Mouse (Mus musculus) G1E (cell line): ENCODE measurements at regions not wholly inside any gene's neighbourhood (a gene's known extent, or its start where the extent isn't known, plus 50 kb on each side); places are given as distances from the start of the nearest gene placed in this dataset.

ENCODE experiments used
- ATAC-seq: 2 replicates; pipeline ENCODE4 v1.8.0; 2016; ENCODE audit warnings: mild to moderate bottlenecking; ENCODE audit not compliant: insufficient number of reproducible peaks, poor library complexity, low FRiP score, severe bottlenecking; ENCODE audit errors: extremely low read depth
- DNase-seq: peaks from one replicate; pipeline ENCODE4 v3.0.0; 2012; ENCODE audit warnings: low spot score
- H3K27me3 ChIP-seq: 2 replicates; pipeline ENCODE4 v1.6.1; 2012; ENCODE audit warnings: mild to moderate bottlenecking, low read length, inconsistent platforms; ENCODE audit not compliant: insufficient read depth
- H3K36me3 ChIP-seq: replicated peaks from 2 replicates; pipeline ENCODE3; 2012; ENCODE audit warnings: mild to moderate bottlenecking, inconsistent platforms
- H3K4me1 ChIP-seq: 2 replicates; pipeline ENCODE4 v1.6.1; 2012; ENCODE audit warnings: low read depth, low read length, inconsistent platforms, mixed read lengths; ENCODE audit not compliant: insufficient read depth
- H3K4me3 ChIP-seq: 2 replicates; pipeline ENCODE4 v1.5.1; 2012; ENCODE audit warnings: low read depth, mild to moderate bottlenecking, inconsistent platforms, low read length, moderate library complexity, mixed read lengths
- H3K9me3 ChIP-seq: replicated peaks from 2 replicates; pipeline ENCODE4 v1.6.1; 2012; ENCODE audit warnings: inconsistent platforms
- CTCF ChIP-seq: IDR thresholded peaks from 2 replicates; pipeline ENCODE4 v1.5.1; 2012; ENCODE audit warnings: low read depth, low read length, inconsistent platforms, mixed read lengths
- GATA1 ChIP-seq: IDR thresholded peaks from 2 replicates; pipeline ENCODE4 v1.6.1; 2012; ENCODE audit warnings: borderline replicate concordance, low read length, inconsistent platforms, mixed read lengths
- GATA2 ChIP-seq: IDR thresholded peaks from 2 replicates; pipeline ENCODE4 v1.6.1; 2012; ENCODE audit warnings: low read depth, low read length, inconsistent platforms, borderline replicate concordance
- POLR2AphosphoS5 ChIP-seq: IDR thresholded peaks from 2 replicates; pipeline ENCODE4 v1.6.1; 2012; ENCODE audit warnings: low read depth, low read length, inconsistent platforms; ENCODE audit not compliant: insufficient replicate concordance
- TAL1 ChIP-seq: conservative IDR thresholded peaks from 2 replicates; pipeline ENCODE4 v1.6.1; 2012; ENCODE audit warnings: low read depth, low read length, inconsistent platforms, mixed read lengths

- DNase-seq (no peak), ATAC-seq (no peak)
- peaks cover 55% of the 10 kb centered on the region for H3K9me3 ChIP-seq
- H3K27me3 ChIP-seq, result no peaks in the 10 kb centered on the region
- no peaks in the 10 kb centered on the region for H3K36me3 ChIP-seq
- H3K4me1 ChIP-seq, result no peaks in the 10 kb centered on the region
- TF ChIP-seq POLR2AphosphoS5, result no peak
- TF ChIP-seq TAL1, result no peak
- TF ChIP-seq CTCF, result no peak
- TF ChIP-seq GATA1, result no peak
- TF ChIP-seq GATA2, result no peak
- no peak overlapping the region for H3K4me3 ChIP-seq
Measured at GRCm38 (mm10) chr13:60371656-60372055, 194.5 kb upstream of the Gas1 start.

- Histone ChIP-seq H3K9me3 (peaks cover 46% of the 10 kb centered on the region), H3K4me3 (no peak overlapping the region), H3K4me1 (no peaks in the 10 kb centered on the region), H3K36me3 (no peaks in the 10 kb centered on the region), H3K27me3 (no peaks in the 10 kb centered on the region)
- no peak for TF ChIP-seq GATA2
- TF ChIP-seq TAL1, result no peak
- no peak for TF ChIP-seq CTCF
- no peak for TF ChIP-seq POLR2AphosphoS5
- TF ChIP-seq GATA1, result no peak
- DNase-seq (no peak), ATAC-seq (no peak)
Measured at GRCm38 (mm10) chr13:60376705-60377104, 199.5 kb upstream of the Gas1 start.

GRCm38 (mm10) chr13:60382855-60383254, 205.7 kb upstream of the Gas1 start:
- Histone ChIP-seq H3K4me1 (no peaks in the 10 kb centered on the region), H3K9me3 (peaks cover 42% of the 10 kb centered on the region), H3K4me3 (no peak overlapping the region), H3K27me3 (no peaks in the 10 kb centered on the region), H3K36me3 (no peaks in the 10 kb centered on the region)
- DNase-seq (no peak), ATAC-seq (no peak)
- no peak for TF ChIP-seq TAL1

GRCm38 (mm10) chr13:60398836-60399235, 202.9 kb upstream of the Dapk1 start:
- Histone ChIP-seq H3K4me3 (no peak overlapping the region), H3K4me1 (no peaks in the 10 kb centered on the region), H3K27me3 (no peaks in the 10 kb centered on the region), H3K36me3 (no peaks in the 10 kb centered on the region), H3K9me3 (peaks cover 27% of the 10 kb centered on the region)
- no peak for DNase-seq
- TF ChIP-seq POLR2AphosphoS5 (no peak), TAL1 (no peak), GATA2 (no peak), CTCF (no peak), GATA1 (no peak)
- no peak for ATAC-seq

GRCm38 (mm10) chr13:60400764-60401487, 200.8 kb upstream of the Dapk1 start:
- H3K4me3 ChIP-seq, result no peak overlapping the region
- TF ChIP-seq GATA2 (no peak), GATA1 (no peak), POLR2AphosphoS5 (no peak), TAL1 (no peak), CTCF (no peak)
- peaks cover 42% of the 10 kb centered on the region for H3K9me3 ChIP-seq
- no peak for ATAC-seq
- no peak for DNase-seq
- H3K27me3 ChIP-seq, result no peaks in the 10 kb centered on the region
- no peaks in the 10 kb centered on the region for H3K36me3 ChIP-seq
- no peaks in the 10 kb centered on the region for H3K4me1 ChIP-seq

GRCm38 (mm10) chr13:60403471-60403870, 198.3 kb upstream of the Dapk1 start:
- Histone ChIP-seq H3K4me3 (no peak overlapping the region), H3K27me3 (no peaks in the 10 kb centered on the region), H3K36me3 (no peaks in the 10 kb centered on the region), H3K4me1 (no peaks in the 10 kb centered on the region), H3K9me3 (peaks cover 58% of the 10 kb centered on the region)
- ATAC-seq (no peak), DNase-seq (no peak)
- TF ChIP-seq GATA2 (no peak), TAL1 (no peak), POLR2AphosphoS5 (no peak), CTCF (no peak), GATA1 (no peak)

GRCm38 (mm10) chr13:60407344-60407743, 194.4 kb upstream of the Dapk1 start:
- ATAC-seq (no peak), DNase-seq (no peak)
- Histone ChIP-seq H3K36me3 (no peaks in the 10 kb centered on the region), H3K9me3 (peaks cover 69% of the 10 kb centered on the region), H3K27me3 (no peaks in the 10 kb centered on the region), H3K4me3 (no peak overlapping the region), H3K4me1 (no peaks in the 10 kb centered on the region)
- no peak for TF ChIP-seq GATA1
- no peak for TF ChIP-seq CTCF
- no peak for TF ChIP-seq POLR2AphosphoS5
- no peak for TF ChIP-seq GATA2
- no peak for TF ChIP-seq TAL1
